Mouse (Mus musculus): ENCODE data around the gene Ugcg. TPM values are rescaled to one million over a fixed set of nuclear protein-coding genes. Genes with fewer than 3 reads are reported as not detected.

The Ugcg gene
- polyA plus RNA-seq, 1 experiment from 2014 or later: 7.6 TPM

GRCm38 (mm10) chr4:59245776-59246175 lies 56.7 kb downstream of the Ugcg start:
- DNase-seq (ENCODE audit: low spot score): no peak
- no peaks in the 10 kb centered on the region for H3K9me3 ChIP-seq (replicated peaks; ENCODE audit: low read length)
- ATAC-seq (replicated peaks; ENCODE audit: low FRiP score, low read depth): no peak
- H3K27me3 ChIP-seq (ENCODE audit: insufficient read depth, low read length): no peaks in the 10 kb centered on the region
- H3K4me2 ChIP-seq (ENCODE audit: low read length): no peak overlapping the region
- 94% methylated on average over 4 of the region's 4 CpGs for WGBS
- H3K36me3 ChIP-seq (ENCODE audit: insufficient read depth, low read length): no peaks in the 10 kb centered on the region
- H3K4me3 ChIP-seq (replicated peaks; ENCODE audit: low read depth, low read length): no peak overlapping the region
- no peak overlapping the region for H3K9ac ChIP-seq (ENCODE audit: low read depth, low read length)
- no peak for TF ChIP-seq CTCF (IDR thresholded peaks at IDR 0.05; ENCODE audit: low read depth)
- H3K4me1 ChIP-seq (replicated peaks; ENCODE audit: insufficient read depth, low read length): no peaks in the 10 kb centered on the region
- H3K27ac ChIP-seq: no peak overlapping the region

DNA sequence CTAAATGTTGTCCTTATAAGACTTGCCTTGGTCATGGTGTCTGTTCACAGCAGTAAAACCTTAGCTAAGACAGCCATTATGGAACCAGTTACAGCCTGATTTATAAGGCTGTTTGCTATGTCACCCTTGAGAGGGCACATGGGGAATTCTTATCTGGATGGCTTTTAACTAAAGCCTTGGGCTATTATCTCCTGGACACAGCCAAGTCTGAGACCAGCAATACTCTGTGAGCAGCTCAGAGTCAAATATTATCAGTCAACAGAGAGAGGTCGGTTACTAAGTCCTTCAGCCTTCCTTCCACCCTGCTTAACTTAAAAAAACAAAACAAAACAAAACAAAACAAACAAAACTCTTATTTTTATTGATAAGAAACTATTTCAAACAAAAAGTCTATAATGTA lies 58.5 kb downstream of the Ugcg start:
- no peak for TF ChIP-seq CTCF (IDR thresholded peaks at IDR 0.05; ENCODE audit: low read depth)
- Histone ChIP-seq H3K27ac (no peak overlapping the region), H3K9ac (ENCODE audit: low read depth, low read length) (no peak overlapping the region), H3K4me1 (replicated peaks; ENCODE audit: insufficient read depth, low read length) (no peaks in the 10 kb centered on the region), H3K27me3 (ENCODE audit: insufficient read depth, low read length) (no peaks in the 10 kb centered on the region), H3K4me3 (replicated peaks; ENCODE audit: low read depth, low read length) (no peak overlapping the region), H3K36me3 (ENCODE audit: insufficient read depth, low read length) (no peaks in the 10 kb centered on the region), H3K4me2 (ENCODE audit: low read length) (no peak overlapping the region), H3K9me3 (replicated peaks; ENCODE audit: low read length) (no peaks in the 10 kb centered on the region)
- DNase-seq (ENCODE audit: low spot score) (no peak), ATAC-seq (replicated peaks; ENCODE audit: low FRiP score, low read depth) (no peak)
- whole genome bisulfite sequencing: 54% methylated on average over 1 of the region's 1 CpGs

- Histone ChIP-seq H3K9me3 (replicated peaks; ENCODE audit: low read length) (no peaks in the 10 kb centered on the region), H3K4me1 (replicated peaks; ENCODE audit: insufficient read depth, low read length) (no peaks in the 10 kb centered on the region), H3K27me3 (ENCODE audit: insufficient read depth, low read length) (no peaks in the 10 kb centered on the region), H3K9ac (ENCODE audit: low read depth, low read length) (no peak overlapping the region), H3K36me3 (ENCODE audit: insufficient read depth, low read length) (no peaks in the 10 kb centered on the region), H3K4me2 (ENCODE audit: low read length) (no peak overlapping the region), H3K27ac (no peak overlapping the region), H3K4me3 (replicated peaks; ENCODE audit: low read depth, low read length) (no peak overlapping the region)
- no peak for TF ChIP-seq CTCF (IDR thresholded peaks at IDR 0.05; ENCODE audit: low read depth)
- DNase-seq (ENCODE audit: low spot score) (no peak), ATAC-seq (replicated peaks; ENCODE audit: low FRiP score, low read depth) (no peak)
These were observed 59.0 kb downstream of the Ugcg start for GRCm38 (mm10) chr4:59248035-59248434.

DNA sequence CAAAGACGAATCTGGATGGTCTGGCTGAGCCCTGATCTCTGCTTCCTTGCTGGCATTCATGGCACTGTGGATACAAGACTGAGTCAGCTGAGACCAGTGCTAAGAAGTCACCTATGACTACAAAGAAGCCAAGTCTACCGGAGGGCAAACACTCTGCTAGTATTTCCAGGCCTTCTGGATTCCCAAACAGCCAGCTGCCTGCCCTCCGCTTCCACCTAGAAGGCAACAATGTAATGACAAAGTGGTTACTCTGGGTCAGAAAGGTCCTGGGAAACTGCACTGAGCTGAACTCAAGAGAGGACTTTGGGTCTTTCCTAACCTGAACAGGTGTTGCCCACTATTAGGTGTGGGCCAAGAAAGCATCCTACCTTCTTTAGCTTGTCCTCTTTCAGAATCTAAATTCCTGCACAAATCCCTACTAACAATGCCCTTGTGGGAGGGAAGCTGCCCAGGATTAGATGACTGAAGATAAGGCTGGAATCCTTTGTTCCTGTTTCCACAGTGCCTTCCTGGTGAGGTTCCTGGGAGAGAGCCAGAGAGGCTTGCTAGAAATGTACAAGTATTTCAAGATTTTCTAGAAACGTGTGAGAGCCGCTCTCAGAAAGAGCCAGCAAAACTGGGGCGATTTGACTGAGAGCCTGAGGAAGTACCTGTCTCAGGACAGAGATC lies 63.5 kb downstream of the Ugcg start:
- Histone ChIP-seq H3K4me3 (replicated peaks; ENCODE audit: low read depth, low read length) (no peak overlapping the region), H3K4me1 (replicated peaks; ENCODE audit: insufficient read depth, low read length) (no peaks in the 10 kb centered on the region), H3K36me3 (ENCODE audit: insufficient read depth, low read length) (no peaks in the 10 kb centered on the region), H3K9me3 (replicated peaks; ENCODE audit: low read length) (no peaks in the 10 kb centered on the region), H3K27me3 (ENCODE audit: insufficient read depth, low read length) (no peaks in the 10 kb centered on the region), H3K9ac (ENCODE audit: low read depth, low read length) (no peak overlapping the region), H3K4me2 (ENCODE audit: low read length) (no peak overlapping the region), H3K27ac (no peak overlapping the region)
- 78% methylated on average over 6 of the region's 6 CpGs for WGBS
- no peak for TF ChIP-seq CTCF (IDR thresholded peaks at IDR 0.05; ENCODE audit: low read depth)
- ATAC-seq (replicated peaks; ENCODE audit: low FRiP score, low read depth) (no peak), DNase-seq (ENCODE audit: low spot score) (no peak)

GRCm38 (mm10) chr4:59253055-59253434 lies 64.0 kb downstream of the Ugcg start:
- no peaks in the 10 kb centered on the region for H3K4me1 ChIP-seq (replicated peaks; ENCODE audit: insufficient read depth, low read length)
- H3K9ac ChIP-seq (ENCODE audit: low read depth, low read length): no peak overlapping the region
- no peak overlapping the region for H3K4me2 ChIP-seq (ENCODE audit: low read length)
- 76% methylated on average over 5 of the region's 5 CpGs for WGBS
- no peaks in the 10 kb centered on the region for H3K36me3 ChIP-seq (ENCODE audit: insufficient read depth, low read length)
- no peak overlapping the region for H3K4me3 ChIP-seq (replicated peaks; ENCODE audit: low read depth, low read length)
- no peak overlapping the region for H3K27ac ChIP-seq
- no peak for DNase-seq (ENCODE audit: low spot score)
- no peak for ATAC-seq (replicated peaks; ENCODE audit: low FRiP score, low read depth)
- H3K27me3 ChIP-seq (ENCODE audit: insufficient read depth, low read length): no peaks in the 10 kb centered on the region
- H3K9me3 ChIP-seq (replicated peaks; ENCODE audit: low read length): no peaks in the 10 kb centered on the region
- no peak for TF ChIP-seq CTCF (IDR thresholded peaks at IDR 0.05; ENCODE audit: low read depth)

GRCm38 (mm10) chr4:59254397-59254796 lies 65.3 kb downstream of the Ugcg start:
- Histone ChIP-seq H3K27ac (no peak overlapping the region), H3K4me3 (replicated peaks; ENCODE audit: low read depth, low read length) (no peak overlapping the region), H3K9ac (ENCODE audit: low read depth, low read length) (no peak overlapping the region), H3K4me2 (ENCODE audit: low read length) (no peak overlapping the region), H3K9me3 (replicated peaks; ENCODE audit: low read length) (no peaks in the 10 kb centered on the region), H3K4me1 (replicated peaks; ENCODE audit: insufficient read depth, low read length) (no peaks in the 10 kb centered on the region), H3K36me3 (ENCODE audit: insufficient read depth, low read length) (no peaks in the 10 kb centered on the region), H3K27me3 (ENCODE audit: insufficient read depth, low read length) (no peaks in the 10 kb centered on the region)
- WGBS: 80% methylated on average over 6 of the region's 6 CpGs
- ATAC-seq (replicated peaks; ENCODE audit: low FRiP score, low read depth): no peak
- no peak for TF ChIP-seq CTCF (IDR thresholded peaks at IDR 0.05; ENCODE audit: low read depth)
- DNase-seq (ENCODE audit: low spot score): no peak

DNA sequence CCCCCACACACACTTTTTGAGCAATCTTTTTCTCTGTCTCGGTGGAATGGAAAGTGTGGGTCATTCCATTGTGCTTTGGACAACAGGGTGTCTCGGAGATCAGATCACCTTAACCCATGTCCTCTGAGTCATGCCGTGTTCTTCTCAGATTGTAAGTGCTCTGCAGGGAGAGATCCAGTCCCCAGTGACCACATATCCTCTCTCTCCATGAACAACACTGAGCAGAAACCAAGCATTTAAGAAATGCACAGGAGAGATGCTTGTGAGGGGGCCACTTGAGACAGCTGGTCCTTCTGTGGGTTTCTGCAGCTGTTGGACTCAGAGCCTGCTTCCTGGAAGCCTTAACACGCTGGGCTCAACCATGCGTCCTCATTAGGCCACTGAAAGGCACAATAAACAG lies 66.9 kb downstream of the Ugcg start:
- 68% methylated on average over 5 of the region's 5 CpGs for WGBS

More for the DNA sequence above, 66.9 kb downstream of the Ugcg start:
- Histone ChIP-seq H3K4me3 (replicated peaks; ENCODE audit: low read depth, low read length) (no peak overlapping the region), H3K9ac (ENCODE audit: low read depth, low read length) (no peak overlapping the region), H3K4me1 (replicated peaks; ENCODE audit: insufficient read depth, low read length) (no peaks in the 10 kb centered on the region), H3K27me3 (ENCODE audit: insufficient read depth, low read length) (no peaks in the 10 kb centered on the region), H3K9me3 (replicated peaks; ENCODE audit: low read length) (no peaks in the 10 kb centered on the region), H3K27ac (no peak overlapping the region), H3K4me2 (ENCODE audit: low read length) (no peak overlapping the region), H3K36me3 (ENCODE audit: insufficient read depth, low read length) (no peaks in the 10 kb centered on the region)
- ATAC-seq (replicated peaks; ENCODE audit: low FRiP score, low read depth) (no peak), DNase-seq (ENCODE audit: low spot score) (no peak)
- no peak for TF ChIP-seq CTCF (IDR thresholded peaks at IDR 0.05; ENCODE audit: low read depth)

All from kidney, postnatal 0 days (tissue).